Mouse (Mus musculus) c-Kit-negative CD71-positive TER-119-positive erythroid progenitor cells, embryonic 14.5 days (primary cell): ENCODE data around the gene Bcas3.

Experiments used
- DNase-seq: peaks from one replicate; pipeline ENCODE4 v3.0.0-alpha.2; 2013; ENCODE audit warnings: low read depth, low spot score

Gene Bcas3

GRCm38 (mm10) chr11:85615421-85615820 lies 262.5 kb downstream of the Bcas3 start:
- no peak for DNase-seq

- DNase-seq = no peak
Measured at GRCm38 (mm10) chr11:85621486-85621885, 268.5 kb downstream of the Bcas3 start.

GRCm38 (mm10) chr11:85621994-85622393 lies 269.0 kb downstream of the Bcas3 start:
- no peak for DNase-seq

- no peak for DNase-seq
Measured at GRCm38 (mm10) chr11:85625206-85625605, 272.2 kb downstream of the Bcas3 start.

- no peak for DNase-seq
Measured at GRCm38 (mm10) chr11:85626846-85627245, 273.9 kb downstream of the Bcas3 start.

GRCm38 (mm10) chr11:85627405-85627804 lies 274.4 kb downstream of the Bcas3 start:
- DNase-seq = no peak

DNA sequence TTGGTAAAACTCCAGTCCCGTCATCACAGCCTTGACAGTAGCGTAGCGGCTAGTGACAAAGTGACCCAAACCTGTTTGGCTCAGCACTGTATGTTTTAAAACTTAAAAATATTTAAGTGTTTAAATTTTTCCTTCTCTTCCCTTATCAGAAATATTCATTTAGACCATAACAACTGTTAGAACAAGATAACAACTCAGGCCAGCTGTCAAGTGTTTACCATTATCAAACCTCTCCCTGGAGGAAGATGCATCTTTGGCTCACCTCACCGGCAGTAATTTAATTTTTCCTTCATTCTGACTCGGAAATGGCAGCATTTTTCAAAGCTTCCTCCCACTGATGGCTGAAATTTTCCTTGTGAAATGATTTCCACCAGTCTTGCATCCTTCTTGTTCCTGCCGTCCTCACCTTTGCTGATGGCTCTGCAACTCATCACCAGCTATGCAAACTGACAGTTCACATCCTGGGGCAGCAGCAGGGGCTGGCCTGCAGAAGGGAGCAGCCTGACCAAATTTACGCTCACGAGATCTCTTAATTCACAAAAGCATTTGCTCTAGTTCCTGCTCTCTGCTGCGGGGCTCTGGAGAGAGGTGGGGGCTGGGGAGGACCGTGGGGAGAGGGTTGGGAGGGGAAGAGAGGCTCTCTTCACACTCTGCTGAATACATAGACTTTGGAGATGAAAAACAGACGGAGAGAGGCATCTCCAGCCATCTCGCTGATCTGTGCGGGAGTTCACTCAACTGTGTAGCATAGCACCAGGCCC lies 275.5 kb downstream of the Bcas3 start:
- no peak for DNase-seq

DNA sequence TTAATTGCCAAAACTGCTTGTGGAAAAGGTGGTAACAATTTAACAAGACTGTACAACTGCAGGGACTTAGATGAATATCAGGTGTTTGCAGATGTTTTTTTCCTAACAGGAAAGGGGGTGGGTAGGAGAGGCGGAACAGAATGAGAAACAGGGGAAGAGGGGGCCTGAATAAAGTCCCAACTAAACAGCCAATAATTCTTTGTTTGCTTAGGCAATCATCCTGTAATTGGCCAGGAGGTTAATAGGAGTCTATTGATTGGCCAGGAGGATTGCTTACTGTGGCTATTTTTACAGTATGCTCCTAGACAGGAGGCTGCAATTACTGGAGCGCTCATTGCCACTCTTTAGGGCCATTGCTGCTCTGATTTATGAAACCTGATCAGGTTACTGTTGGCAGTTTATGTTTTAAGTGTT lies 279.6 kb downstream of the Bcas3 start:
- no peak for DNase-seq

DNA sequence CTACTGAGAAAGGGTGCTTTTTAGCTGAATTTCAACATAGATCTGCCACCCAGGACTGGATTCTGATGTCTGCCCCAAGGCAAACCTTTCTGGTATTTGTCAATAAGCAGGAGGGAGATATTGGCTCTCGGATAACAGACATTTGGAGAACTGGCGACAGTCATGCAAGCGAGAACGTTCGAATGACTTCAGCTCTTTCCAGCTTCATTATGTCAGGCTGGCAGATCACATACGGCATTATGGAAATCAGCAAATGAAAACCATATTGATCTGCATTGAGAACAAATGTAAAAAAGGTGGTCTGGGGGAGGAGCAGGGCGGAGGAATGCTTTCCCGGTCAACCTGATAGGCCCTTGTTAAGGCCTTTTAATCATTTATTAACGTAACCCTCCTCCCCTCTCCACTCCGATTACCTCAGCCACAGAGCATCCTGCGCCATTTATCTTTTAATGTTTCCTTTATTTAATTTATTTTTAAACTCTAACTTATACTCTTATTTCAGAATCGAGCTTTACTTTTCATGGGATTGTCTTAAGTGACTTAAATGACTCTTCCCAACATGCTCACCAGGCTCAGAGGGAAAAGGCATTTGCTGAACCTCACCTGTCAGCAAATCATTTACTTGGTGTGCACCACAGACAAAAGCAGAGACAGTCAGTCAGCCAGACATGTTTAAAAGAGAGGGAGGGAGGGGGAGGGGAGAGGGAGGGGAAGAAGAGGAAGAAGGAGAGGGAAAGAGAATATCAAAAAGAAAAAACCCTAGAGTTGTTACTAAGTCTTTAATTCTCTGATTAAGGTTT lies 285.9 kb downstream of the Bcas3 start:
- no peak for DNase-seq

- no peak for DNase-seq
Measured at GRCm38 (mm10) chr11:85640659-85641058, 287.7 kb downstream of the Bcas3 start.

DNA sequence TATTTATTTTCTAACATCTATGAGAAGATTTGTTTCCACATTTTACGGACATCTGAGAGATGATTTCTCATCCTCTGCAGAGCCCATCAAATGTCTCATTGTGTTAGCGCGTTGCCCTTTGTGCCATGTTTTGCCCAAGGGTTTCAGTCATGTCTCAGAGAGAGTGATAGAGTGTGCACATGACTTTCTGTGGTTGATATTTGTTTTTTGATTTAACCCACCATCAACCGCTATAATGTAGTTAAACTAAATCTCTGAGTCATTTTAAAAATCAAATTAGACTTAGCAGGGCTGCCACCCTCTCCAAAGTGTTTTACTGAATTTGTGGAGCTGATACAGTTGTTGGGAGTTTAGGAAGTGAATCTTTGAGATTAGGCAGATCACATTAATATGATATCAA lies 288.5 kb downstream of the Bcas3 start:
- DNase-seq = no peak

- DNase-seq = no peak
Measured at GRCm38 (mm10) chr11:85642591-85642990, 289.6 kb downstream of the Bcas3 start.

DNA sequence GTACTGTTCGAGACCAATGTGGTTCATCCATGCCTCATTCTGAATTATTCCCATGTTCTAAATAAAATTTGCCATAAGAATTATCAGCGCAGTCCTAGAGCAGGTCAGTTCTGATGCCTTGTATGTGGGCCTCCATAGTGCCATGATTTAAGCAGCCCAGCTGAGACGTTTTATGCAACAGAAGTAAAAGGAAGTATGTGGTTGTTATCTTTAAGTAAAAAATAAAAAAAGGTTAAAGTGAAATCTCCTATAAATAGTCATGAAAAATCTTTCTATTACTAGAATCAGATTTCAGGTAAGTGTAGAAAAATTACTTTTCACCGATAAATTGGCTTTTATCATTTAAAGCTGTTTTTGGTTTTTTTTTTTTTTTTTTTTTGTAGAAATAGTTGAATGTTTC lies 290.1 kb downstream of the Bcas3 start:
- DNase-seq = no peak

DNA sequence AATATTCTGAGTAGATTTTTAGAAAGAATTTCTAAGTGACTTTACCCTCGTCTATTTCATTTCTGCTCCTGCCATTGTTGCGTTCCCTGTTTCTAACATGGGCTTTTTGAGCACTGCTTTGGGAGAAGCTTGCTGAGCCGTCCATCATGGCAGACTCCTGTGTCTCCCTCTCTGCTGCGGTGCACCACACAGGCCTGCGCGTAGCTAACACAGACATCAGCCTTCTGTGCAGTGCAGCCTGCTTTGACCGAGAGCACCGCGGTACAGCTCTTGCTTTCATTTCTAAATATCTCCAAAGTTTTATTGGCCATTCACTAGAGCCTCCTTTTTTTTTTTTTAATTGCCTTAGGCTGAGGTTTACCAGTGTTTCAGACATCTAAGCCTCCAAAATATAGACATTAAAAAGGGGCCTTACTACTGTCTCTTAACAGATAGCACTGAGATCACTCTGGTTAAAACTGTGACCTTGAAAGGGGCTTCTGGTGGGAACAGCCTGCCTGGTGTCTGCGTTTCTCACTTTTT lies 290.6 kb downstream of the Bcas3 start:
- DNase-seq = no peak

- DNase-seq = no peak
Measured at GRCm38 (mm10) chr11:85644027-85644747, 291.2 kb downstream of the Bcas3 start.

DNA sequence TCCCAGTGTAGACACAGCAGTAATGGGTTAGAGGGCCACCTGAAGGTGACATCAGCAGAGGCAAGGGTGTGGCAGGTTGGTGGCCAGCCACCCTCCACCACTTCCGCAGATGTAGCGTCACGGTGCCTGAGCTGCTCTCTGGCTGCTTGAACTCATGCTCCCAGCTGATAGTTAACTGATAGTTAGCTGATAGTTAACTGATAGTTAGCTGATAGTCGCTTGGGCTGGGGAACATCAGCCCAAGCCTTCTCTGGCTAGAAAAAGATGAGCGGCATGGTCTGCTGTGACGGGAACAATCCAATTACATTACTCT lies 291.7 kb downstream of the Bcas3 start:
- no peak for DNase-seq

DNA sequence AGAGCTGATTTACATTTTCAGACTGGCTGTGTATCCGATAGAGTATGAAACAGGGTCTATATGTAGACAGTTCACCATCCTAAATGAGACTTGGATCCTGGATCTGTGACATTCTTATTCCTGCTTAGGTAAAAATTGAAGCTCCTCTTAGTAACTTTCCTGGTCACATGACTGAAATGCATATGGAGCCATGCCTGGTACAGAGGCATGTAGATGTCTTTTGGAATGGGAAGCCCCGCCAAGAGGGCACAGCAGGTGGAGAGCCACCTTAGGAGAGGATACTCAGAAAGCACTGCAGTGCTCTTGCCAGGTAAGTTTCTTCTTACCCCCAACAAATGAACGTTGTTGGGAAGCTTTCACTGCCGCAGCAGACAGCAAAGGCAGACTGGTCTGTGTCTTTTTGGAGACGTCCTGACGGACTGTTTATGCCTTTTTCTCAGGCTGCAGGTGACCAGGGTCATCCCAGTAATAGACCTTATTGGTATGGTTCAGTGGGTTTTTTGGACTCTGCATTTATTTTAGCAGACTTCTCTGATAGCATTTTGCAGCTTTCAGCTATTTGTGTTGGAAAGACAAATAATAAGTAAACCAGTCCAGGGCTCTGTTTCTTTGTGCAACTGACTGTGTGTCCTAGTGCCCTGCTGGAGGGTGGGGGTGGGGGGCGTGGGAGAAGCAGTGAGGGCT lies 292.3 kb downstream of the Bcas3 start:
- DNase-seq = no peak

DNA sequence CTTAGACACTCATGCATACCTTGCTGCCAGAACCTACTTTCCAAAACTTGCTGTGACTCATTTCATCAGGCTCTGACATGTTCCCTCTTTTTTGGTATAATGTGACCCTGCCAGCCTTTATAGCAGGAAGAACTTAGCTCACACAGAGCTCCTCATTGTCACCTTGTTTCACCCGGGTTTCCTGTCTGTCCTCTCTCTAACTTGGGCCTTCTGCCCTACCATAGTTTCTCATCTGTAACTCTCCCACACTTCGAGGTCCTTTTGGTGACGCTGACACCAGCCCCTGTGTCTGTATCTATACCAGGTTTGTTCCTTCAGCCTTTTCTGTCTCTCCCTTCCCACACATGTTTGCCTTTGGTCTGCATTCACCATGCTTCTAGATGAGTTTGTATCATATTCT lies 295.9 kb downstream of the Bcas3 start:
- DNase-seq = no peak

GRCm38 (mm10) chr11:85649373-85649772 lies 296.4 kb downstream of the Bcas3 start:
- DNase-seq = no peak

DNA sequence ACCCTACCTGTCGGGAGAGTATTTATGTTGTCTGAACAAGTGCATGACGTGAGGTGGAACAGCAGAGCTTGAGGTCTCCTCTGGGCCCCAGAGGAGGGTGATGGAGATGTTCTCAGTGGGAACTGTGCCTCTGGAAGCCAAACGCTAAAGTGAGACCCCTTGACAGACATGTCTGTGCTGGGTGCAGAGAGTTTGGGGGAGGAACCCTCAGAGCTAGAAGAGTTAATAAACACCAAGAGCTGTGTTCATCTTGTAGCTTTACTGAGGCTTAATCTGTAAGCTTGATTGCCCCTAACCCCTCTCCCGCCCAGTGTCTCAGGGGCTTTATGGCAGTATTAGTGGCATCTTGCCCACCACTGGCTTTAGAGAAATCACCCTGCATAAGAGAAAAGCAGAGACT lies 304.5 kb downstream of the Bcas3 start:
- DNase-seq = no peak

GRCm38 (mm10) chr11:85660304-85660703 lies 307.3 kb downstream of the Bcas3 start:
- no peak for DNase-seq

DNA sequence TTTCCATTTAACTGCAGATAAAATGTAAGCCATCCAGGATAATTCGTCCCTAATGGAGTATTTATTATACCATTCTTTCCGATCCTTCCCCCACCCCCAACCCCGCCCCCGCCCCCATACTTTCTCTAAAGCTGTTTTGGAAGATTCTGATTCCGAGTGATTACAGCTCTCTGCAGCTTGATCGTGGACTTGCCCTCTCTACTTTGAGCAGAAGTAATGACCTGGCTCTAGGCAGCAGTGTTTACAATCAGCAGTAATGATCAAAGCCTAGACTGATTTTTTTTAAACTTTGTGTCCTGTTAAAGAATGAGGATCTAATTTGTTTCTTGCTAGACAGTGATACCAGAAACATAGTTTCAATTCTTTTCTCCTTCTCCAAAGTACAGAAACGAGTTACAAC lies 314.2 kb downstream of the Bcas3 start:
- DNase-seq = no peak
